Mouse (Mus musculus) cerebellum, postnatal 10 days (tissue): ENCODE measurements at regions not wholly inside any gene's neighbourhood (a gene's known extent, or its start where the extent isn't known, plus 50 kb on each side); places are given as distances from the start of the nearest gene placed in this dataset.

Experiments used
- DNase-seq, 2 experiments: peaks; one replicate each; pipeline ENCODE4 v3.0.0; 2021; ENCODE audit warnings: mixed read lengths in 2 of 2

DNA sequence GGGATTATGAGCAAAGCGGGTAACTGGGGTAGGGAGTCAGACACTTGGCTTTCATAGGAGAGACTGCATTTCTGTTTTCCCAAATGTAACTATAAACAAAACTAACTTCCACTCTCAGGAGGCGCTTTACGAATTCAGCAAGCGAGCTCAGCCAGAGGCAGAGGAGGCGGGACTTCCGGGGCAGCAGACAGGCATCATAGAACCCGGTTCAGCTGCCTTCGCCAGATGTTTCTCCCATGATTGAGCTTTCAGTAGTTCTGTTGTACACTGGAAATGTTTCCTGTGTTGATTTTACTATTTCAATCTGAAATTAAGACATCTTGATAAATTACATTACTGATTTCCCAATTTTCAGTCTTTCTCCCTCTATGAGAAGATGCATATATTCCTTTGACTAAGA is 92.9 kb downstream of the Zfp365 start:
- DNase-seq: no peak

DNA sequence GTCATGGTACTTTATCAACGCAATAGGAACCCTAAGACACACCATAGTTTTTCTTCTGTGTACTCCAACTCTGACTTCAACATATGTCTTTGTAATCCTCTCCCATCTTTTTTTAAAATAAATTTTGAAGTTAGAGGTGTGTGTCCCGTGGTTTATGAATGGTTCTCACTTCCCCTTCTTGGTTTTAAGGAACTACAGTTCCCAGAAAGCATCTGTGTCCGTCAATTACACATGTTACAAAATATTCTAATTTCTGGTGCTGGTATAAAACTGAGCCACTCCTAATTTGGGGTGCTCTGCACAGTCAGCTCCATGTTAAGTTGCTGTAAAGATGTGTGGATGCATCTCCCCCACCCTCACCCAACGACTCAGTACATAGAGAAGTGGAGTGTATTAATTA is 98.6 kb downstream of the Zfp365 start:
- no peak for DNase-seq

DNA sequence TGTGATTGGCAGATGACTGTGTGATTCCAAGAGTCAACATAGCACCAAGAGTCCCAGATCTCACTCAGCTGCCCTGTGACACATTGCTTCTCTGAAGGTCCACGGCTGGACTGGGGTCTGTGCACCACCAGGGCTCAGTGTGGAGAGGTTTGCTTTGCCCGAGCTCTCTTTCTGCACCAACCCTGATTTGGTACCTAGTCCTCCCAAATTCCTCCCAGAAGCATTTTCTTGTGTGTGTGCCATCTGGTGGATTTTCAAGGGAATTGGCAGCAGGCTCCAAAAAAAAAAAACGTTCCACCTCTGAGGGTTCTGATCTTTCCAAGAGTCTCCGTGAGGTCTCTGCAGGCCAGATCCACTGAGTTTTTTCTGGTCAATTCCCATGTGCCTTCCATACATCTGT is 107.3 kb downstream of the Zfp365 start:
- peak; percentile 47 to 66 for DNase-seq

DNA sequence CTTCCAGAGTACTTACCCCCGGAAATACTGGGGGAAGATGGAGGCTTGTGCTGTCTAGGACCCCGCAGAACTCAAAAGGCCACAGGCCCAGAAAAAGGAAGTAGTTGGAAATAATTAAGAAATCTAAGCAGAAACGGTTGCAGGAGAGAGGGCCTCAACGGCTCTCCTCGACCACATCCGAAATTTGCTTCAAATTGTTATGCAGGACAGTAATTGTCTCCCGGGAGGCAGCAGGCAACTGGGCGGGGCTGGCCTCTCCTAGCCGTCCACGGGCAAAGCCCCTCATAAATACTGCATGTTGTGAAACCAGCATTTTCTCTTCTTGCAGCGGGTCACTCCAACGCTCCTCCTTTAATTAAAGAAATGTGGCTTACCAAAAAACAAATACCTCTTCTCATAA is 107.8 kb downstream of the Zfp365 start:
- DNase-seq: no peak

DNA sequence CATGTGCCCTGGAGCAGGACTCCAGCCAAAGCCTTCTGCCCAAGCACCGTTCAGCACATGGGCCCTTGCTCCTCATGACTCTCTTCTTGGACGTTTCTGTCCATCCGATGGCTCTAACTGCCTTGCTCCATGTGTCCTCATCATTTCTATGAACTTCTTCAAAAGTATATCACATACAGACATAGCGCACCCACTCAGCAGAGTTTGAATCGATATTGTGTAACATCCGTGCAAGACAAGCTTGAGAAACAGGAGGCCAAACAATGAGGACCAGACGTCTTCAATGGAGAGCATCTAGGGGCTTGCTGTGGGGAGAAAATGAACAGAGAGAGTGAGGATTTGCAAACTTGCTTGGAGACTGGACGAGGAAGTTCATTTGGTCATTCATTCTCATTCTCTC is 110.3 kb downstream of the Zfp365 start:
- DNase-seq: no peak

DNA sequence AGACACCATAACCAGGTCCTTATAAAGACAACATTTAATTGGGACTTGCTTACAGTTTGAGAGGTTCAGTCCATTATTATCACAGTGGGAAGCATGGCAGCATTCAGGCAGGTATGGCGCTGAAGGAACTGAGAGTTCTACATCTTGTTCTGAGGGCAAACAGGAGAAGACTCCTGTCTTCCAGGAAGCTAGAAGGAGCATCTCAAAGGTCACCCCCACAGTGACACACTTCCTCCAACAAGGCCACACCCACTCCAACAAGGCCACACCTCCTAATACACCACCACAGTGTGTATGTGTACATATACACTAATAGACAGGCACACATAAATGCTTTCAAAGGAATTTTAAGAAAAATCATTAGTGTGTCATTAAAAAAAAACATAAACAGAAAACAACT is 110.8 kb downstream of the Zfp365 start:
- no peak for DNase-seq

DNA sequence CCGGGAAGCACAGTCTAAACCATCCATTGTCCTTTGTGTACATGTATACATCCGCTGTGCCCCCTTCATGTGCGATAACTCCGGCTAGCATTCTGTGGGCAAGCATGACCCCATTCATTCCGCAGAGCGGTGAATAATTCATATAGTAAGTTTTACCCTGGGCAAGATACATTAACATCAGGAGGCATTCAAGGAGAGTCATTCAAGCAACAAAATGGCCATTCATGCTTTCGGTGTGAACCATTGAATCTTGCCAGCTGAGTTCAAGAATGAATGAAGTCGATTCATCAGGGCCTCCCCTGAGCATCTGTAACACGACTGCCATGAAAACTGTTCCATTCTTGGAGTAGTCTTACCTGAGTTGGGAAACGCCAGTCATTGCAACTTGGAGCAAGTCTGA is 113.5 kb downstream of the Zfp365 start:
- no peak for DNase-seq

DNA sequence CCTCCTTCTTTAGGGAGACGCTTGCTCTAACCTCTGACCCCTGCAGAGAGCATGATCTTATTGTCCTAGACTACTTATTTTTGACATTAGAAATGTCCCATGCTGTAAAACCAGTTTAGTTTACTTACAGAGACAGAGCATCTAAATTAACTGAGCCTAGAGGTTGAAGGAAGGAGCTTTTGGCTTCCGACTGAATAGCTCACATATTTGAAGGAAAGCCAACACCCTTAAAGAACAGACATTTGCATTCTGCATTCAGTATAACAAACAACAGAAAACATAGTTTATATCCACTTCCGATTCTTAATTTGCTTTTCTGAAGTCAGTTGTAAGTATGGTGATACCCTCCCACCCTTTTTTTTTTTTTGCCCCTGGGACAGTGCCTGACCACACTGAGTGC is 119.3 kb downstream of the Zfp365 start:
- DNase-seq: no peak

DNA sequence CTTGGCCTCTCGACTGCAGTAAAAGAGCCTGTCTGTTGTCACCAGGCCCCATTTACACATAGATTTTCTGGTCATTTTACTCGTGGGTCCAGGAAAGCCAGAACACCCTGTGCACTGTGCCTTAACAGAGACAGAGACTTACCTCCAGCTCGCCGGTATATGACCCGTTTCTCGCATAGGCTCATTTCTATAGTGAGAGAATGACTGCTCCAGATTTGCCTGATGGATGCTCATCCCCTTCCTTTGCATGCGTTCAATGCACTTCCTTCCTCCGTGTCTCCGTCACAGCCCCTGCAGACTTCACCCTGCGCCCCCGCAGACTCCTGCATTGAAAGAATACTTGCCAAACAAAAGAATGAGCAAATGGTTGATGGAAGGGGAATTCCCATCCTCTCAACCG is 122.8 kb downstream of the Zfp365 start:
- DNase-seq: no peak

DNA sequence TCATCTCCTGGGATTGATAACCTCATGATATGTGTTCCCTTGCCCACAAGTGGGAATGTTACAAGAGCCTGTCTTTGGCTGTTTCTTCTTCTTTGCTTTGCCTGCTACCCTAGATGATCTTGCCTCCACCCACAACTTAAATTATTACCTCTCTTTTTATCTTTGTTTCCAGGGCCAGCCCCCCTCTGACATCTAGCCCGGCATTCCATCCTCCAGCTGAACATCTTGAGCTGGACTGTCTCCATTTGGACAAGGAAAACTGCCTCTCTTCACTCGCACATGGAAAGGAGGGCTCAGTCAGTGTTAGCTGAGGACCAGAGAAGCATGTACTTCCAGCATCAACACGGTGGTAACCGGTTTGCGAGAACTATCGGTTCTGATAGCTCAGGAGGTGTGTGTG is 124.3 kb downstream of the Zfp365 start:
- no peak for DNase-seq

DNA sequence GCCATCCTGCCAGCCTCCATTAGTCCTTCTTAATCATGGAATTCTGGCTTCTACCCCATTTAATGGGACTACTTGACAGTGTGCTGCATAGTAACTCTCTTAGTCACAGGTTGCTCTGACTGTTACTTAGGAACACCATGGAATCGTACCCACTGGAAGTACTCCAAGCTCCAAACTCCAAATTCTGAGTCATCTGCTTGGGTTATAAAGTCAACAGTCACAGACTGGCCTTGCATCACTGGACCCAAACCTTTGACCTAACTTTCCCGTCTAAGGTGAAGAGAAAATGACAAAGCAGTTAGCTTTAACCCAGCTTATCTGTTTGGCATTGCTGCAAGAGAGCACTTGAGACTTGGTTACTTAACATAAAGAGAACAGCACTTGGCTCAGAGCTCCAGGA is 126.9 kb downstream of the Zfp365 start:
- no peak for DNase-seq

DNA sequence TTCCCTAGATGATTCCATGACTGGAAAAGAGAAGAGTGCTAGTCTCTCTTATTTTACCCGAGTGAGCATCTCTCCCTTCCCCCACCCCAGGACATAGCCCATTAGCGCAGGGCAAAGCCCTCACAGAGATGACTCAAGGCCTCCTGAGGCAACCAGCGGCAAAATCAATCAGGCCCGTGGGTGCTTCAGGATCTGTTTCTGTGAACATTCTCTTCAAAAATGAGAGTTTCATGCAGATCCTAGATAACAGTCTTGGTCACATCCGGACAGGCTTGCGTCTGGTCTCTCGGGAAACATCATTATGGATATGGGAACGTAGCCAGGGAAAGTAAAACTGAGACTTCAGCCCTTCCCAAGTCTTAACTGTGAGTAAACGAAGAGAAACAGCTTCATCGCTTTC is 134.1 kb downstream of the Zfp365 start:
- DNase-seq: no peak

DNA sequence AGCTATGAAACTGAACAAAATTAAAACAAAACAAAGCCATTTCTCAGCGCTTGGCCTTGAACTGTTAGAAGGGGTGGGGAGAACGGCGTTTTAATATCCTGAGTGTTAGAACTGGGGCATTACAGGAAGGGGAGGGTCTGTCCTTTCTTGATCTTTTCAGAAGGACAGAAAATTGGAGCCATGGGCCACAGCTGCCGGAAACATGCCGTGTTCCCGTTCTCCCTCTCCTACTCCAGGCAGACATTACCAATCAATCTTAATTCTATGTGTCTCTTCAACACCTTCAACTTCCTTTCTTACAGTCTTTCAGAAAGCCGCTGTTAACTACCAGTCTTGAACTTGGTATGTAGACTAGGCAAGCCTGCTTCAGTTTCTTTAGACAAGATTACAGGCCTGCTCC is 134.7 kb downstream of the Zfp365 start:
- DNase-seq: no peak

DNA sequence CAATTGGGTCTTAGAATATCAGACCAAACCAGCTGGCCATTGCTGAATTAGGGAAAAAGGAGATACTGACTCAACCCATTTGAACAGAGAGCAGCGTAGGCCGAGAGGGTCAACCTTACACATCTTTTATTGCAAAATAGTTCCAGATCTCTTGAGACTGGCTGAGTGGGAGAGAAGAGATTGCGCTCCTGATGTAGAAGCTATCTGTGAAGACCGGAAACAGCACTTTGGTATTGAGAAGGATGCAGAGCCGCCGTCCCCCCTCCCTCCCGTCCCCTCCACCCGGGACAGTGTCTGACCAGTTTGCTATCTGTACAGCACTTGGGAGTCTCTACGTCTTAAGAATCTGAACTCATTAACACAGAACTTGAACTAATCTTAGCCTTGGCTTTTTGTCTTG is 135.6 kb downstream of the Zfp365 start:
- no peak for DNase-seq

DNA sequence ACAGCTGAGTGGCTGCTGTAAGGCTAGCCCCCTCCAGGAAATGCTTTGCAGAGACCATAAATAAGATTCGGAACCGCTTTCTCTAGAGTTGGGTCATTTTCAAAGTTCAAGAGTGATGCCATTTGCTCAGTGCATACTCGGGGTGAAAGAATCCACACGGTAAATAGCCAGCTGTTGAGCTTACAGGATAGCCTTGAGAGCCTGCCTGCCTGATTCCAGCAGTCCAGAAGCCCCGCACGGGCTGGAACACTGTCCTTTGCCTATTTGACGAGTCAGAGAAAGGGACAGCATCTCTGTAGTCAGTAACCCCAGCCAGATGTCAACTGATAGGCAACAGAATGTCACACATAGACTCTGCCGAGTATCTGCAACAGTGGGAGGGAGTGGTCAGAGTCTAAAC is 140.7 kb downstream of the Zfp365 start:
- no peak for DNase-seq

DNA sequence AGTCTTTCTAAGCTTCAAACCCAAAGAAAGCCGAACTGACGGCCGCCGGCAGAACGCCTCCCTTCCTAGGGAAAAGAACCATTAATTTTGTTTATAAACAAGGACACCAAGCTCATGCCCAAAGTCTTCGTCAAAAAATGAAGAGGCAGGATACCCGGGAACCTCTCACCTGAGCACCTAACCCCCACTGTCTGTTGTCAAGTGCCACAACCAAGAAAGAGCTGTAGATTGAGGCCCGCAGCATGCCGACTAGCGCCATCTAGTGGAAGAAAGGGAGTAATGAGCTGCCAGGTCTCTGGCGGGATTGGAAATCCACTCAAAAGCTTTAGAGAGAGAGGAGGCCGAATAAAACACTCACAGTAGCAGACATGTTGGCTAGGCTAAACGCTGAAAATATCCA is 146.4 kb downstream of the Zfp365 start:
- DNase-seq: peak; percentile 73 to 81

DNA sequence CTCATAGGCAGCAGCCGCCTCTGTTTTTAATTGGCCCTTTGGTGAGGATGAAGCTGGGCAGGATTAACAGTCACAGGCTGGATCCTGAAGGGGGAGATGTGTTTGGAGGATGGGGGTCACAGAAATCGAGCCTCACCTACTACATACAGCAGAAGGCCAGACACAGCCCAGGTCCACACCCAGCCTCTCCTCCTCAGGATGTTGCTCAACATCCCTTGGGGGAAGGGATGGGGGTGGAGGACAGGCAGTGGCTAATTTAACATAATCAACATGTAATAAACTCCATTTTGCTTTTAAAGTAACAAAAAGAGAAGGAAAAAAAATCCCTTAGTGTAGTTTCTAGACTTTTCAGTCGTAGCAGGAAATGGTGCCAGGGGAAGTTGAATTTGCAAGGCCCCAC is 152.0 kb downstream of the Zfp365 start:
- no peak for DNase-seq

DNA sequence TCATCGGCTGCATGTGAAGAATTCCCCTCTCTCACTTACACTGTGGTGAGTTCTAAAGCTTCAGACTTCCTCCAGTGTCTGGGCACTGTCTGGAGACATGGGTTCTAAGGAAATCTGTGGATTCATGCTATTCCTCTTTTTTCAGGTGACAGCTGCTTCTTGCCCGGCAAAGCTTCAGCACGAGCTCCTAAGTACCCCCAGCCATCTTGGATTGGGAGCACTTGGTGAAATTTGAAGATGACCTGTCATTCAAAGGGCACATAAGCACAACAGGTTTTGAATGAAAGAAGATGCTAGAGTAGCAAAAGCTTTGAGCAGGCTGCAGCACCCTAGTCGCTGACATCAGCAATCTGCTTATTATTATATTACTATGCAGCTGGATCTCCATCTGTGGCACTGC is 164.3 kb downstream of the Zfp365 start:
- DNase-seq: no peak

DNA sequence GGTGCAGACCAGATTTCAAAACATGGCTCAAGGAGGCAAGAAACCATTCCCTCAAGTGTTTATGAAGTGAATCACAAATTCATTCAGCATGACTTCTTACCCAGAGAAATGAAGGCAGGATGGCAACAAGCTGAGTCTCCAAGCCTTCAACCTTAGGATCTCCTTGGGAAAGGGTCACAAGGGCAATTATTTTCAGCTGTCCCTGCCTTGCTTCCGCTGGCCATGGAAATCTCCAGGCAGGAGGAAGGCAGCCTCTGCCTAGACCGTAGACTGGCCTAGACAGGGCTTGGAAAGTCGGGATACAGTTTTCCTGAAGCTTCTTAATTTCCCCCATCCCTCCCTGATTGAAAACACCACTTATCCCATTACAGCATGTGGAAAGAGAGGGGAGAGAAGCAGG is 165.0 kb downstream of the Zfp365 start:
- no peak for DNase-seq

DNA sequence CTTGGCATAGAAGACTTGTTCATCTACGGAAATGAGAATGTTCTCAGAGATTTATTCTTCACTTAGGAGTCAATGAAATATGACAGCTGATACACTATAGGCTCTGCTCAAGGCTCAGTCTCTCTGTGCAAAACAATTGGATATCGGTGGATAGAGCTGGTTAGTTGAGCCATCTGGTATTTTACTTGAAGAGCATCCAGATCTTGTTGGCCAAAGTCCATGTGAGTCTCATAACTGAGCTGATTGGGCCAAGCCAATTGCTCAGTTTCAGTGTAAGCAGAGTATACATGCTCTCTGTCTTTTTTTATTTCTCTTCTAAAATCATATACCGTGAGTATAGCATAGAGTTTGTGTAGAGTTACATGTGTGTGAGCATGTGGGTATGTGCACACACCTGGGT is 166.3 kb downstream of the Zfp365 start:
- DNase-seq: peak; percentile 79 to 83

DNA sequence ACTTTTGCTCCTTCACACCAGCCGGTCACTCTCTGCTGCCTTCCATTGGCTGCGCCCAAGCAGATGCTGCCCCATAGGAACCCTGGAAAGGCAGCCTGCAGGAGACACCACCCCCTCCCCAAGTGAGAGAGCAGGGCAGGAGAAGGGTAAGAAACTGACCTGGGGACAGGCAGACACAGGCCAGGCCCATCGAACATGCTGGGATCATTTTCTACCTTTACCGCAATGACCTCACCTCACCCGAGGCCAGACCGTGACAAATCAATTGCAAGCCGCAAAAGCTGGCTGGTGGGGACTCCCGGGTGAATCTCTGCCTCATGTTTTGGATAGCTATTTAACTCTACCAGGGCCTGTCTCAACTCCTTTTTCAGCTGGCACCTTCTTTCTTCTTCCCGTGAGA is 168.9 kb downstream of the Zfp365 start:
- DNase-seq: no peak

DNA sequence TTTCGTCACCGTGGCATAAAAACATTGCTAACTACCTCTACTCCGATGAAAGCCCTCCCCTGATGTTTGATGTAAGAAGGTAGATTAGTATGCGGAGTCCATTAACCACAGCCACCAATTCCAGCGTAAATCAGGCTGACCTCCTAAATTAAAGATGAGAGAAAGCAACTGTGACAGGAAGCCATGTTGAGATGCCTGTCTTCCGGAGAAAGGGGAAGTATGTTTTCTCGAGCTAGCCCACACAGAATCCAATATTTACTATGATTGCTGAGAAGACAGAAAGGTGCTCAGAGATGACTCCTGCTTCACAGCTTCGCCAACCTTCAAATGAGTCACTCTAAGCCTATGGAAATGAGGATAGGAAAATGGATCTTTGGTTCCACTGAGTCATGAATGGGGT is 169.6 kb downstream of the Zfp365 start:
- no peak for DNase-seq

DNA sequence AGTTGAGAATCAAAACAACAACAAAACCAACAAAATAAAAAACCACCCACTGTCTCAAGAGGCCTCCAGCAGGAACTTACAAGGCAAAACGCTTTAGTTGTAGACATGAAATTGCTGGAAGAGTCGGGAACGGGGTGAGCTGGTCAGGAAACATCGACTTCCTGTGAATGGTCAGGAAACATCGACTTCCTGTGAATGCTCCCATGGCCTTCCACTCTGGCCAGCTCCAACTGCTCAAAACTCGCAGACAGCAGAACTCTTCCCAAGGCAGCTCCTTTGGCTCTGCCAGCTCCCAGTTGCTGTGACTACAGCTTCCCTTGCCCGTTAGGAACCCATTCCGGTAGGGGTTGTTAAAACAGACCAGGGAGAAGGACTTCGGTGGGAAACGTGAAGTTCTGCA is 170.2 kb downstream of the Zfp365 start:
- no peak for DNase-seq

DNA sequence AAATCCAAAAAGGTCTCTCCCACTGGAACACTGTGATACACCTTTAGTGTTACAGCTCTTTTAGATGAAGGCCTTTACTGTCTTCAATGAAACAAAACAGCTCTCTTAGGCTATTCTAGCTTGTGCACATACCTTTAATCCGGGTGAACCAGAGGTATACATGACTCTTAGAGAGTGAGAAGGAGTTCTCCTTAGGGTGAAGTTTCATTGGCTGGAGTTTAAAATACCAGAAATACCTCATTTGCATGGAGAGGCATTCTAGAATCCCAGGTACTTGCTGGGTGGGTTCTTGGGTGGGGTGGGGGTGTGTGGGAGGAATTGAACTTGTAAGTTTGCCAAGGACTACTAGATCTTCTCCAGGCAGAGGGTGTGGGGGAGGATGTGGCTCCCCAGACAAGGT is 173.3 kb downstream of the Zfp365 start:
- DNase-seq: no peak

DNA sequence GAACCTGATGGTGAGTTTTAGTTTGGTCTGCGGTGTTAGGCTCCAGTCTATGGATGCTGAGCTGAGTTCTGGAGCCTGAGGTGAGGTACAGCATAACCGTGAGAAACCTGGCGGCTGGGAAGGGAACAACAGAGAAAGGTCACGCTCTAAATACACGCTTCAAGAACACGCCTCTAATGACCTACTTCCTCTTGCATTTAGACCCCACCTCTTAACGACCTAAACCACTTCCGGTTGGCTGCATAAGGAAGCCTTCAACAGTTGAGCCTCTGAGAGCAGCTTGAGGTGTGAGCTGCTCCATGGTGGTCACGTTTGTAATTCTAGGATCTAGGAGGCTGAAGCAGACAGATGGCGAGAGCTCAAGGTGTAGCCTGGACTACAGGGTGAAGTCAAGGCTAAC is 175.8 kb downstream of the Zfp365 start:
- DNase-seq: no peak

DNA sequence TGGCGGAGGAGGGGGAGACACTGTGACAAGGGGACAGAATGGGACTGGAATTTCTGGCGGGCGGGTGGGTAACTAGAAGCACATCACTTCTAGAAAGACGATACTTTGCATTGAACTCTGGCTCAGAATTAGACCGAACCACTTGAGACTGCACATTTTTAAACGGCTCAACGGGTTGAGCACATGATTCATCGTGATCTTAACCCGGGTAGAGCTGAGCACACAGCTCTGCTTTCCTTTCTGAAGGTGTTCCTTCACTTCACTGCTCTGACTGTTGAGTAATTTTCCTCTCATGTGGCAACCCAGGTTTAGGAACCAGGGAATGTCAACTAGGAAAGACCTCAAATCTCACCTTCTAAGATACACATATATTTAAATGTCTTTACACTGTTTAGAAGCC is 180.9 kb downstream of the Zfp365 start:
- DNase-seq: no peak
